Mouse (Mus musculus) heart, postnatal 36 days (tissue): ENCODE results near the gene Cldn22. TPM values are rescaled to one million over a fixed set of nuclear protein-coding genes. Genes with fewer than 3 reads are reported as not detected.

Experiments used
- total RNA-seq, 2 experiments: library from RNA; stranded (reverse); gene quantifications; 2 replicates each; pipeline ENCODE4 v1.2.3; 2021

Cldn22 gene
- total RNA-seq, 2 experiments from 2014 or later: not detected

Other genes with a start within 250 kb of the Cldn22 start
- 1 to 10 TPM; 6.5 to 6.8 TPM for gene Ing2, start 148.9 kb upstream of the Cldn22 start, total RNA-seq
- 1 to 10 TPM; 9.8 TPM for gene Cdkn2aip, start 110.5 kb upstream of the Cldn22 start, total RNA-seq
- gene Cldn24, start 2.3 kb upstream of the Cldn22 start, total RNA-seq: not detected
- 10 to 100 TPM; 26.1 to 28.3 TPM for gene Wwc2, start 166.4 kb downstream of the Cldn22 start, total RNA-seq